Mouse (Mus musculus): ENCODE results near the gene Pon3.

GRCm38 (mm10) chr6:5291450-5291849 is 35.4 kb upstream of the Pon3 start:
- no peak for TF ChIP-seq POLR2A (IDR thresholded peaks at IDR 0.05; ENCODE audit: low read depth, low read length)
- no peak for TF ChIP-seq CTCF (IDR thresholded peaks at IDR 0.05; ENCODE audit: extremely low read depth, insufficient read depth, insufficient read length, insufficient replicate concordance)

Data from spleen, adult 2 months (tissue).